Mouse (Mus musculus) frontal cortex, postnatal 10 days (tissue): Measurements from ENCODE around the gene Med12l.
A peak's percentile ranks its signal among the peaks of the same experiment; 100 is the strongest.
"Not testable (repeated sequence)": the region's sequence is repeated elsewhere in the genome, so short reads cannot be mapped to it uniquely, and the experiment has no call there.

Experiments
- DNase-seq, 2 experiments: peaks; one replicate each; pipeline ENCODE4 v3.0.0; 2022; ENCODE audit warnings: low spot score in 2 of 2, mixed read lengths in 1 of 2

Gene Med12l

DNA sequence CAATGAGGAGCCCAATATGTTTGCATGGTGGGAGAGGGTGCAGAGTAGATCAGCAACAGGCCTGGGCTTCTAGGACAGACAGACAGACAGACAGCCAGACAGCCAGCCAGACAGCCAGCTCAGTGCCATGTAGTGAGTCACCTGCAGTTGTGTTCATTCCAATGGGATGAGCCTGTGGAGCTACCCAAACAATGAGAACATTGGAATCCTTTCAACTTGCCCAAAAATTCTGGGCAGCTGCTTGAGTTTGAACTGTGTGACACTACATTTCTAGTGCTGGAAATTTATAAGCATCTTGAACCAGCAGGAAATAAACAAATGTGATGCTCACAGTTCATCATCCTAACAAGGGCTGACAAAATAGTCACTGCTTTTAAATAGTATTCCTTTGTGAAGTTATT, 134.0 kb downstream of the Med12l start:
- DNase-seq, result no peak

DNA sequence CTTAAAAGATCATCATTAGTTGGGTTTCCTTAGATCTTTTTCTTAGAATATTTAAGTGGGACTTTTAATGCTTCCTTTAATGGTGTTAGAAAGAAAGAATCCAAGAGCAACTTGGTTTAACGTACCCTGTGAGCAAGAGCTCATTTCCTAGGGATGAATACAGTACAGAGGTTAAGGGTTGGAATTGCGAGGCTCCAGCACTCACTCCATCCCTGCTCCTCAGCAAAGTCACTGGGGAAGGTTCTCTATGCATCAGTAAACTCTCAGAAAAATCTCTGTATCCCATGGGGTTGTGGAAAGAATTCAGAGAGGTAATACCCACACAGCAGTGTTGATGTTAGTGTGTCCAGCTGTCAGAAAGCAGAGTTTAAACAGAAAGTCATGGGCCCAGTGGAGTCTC, 134.5 kb downstream of the Med12l start:
- no peak for DNase-seq

DNA sequence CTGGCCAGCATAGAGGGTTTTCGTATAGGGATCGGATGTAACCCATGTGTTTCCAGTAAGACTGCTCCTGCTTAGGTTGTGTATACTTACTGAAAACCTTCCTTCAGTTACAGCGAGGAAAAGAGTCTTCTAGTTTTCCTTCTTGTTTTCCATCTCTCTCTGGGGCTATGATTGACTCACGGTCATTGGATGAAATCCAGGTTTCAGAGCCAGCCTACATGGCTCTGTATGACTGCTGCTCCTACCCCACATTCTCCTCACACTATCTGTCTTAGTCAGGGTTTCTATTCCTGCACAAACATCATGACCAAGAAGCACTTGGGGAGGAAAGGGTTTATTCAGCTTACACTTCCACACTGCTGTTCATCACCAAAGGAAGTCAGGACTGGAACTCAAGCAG, 135.3 kb downstream of the Med12l start:
- DNase-seq, result not testable (repeated sequence)

DNA sequence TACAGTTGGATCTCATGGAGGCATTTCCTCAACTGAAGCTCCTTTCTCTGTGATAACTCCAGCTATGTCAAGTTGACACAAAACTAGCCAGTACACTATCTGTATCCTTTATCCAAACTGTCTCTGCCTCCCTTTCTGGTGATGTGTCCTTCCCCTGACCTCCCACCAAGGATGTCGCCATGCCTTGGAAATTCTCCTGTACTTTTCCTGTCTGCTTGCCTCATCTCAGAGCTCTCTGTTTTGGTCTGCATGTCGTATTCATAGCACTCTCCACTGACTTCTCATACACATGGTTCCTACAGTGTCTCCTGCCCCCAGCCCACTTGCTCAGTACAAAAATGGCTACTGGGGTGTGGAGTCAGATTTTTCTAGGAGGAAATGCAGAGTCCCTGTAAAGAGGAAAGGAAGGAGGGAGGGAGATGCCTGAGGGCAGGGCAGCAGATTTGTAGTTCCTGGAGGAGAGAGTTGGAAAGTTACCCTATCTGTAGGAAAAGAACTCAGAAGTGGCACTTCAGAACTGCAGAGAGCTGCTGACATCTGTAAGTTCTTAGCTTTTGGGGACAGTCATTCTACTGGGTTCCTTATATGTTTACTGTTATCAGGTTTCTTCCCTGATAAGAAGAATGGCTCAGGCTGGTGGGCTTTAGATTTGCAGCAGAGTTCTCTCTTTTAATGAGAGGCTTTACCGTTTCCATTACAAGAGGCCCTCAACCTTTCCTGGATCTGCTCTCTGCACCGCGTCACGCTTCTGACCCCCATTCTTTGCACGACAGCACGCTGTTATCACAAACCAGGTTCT, 136.1 kb downstream of the Med12l start:
- no peak for DNase-seq

DNA sequence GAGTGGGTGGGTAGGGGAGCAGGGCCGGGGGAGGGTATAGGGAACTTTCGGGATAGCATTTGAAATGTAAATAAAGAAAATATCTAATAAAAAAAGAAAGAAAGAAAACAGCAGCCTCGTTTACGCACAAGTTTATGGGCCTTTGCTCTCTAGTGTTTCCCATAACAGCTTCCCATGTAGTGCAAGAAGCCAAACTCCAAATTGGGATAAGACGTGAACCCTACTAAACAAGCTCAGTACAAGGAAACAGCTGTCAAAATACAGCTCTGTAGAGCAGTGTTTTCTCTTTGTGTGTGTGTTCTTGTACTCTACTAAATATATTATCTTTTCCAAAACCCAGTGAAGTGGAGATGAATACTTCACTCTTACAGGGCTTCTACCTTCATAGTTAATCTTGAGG, 139.6 kb downstream of the Med12l start:
- no peak for DNase-seq

DNA sequence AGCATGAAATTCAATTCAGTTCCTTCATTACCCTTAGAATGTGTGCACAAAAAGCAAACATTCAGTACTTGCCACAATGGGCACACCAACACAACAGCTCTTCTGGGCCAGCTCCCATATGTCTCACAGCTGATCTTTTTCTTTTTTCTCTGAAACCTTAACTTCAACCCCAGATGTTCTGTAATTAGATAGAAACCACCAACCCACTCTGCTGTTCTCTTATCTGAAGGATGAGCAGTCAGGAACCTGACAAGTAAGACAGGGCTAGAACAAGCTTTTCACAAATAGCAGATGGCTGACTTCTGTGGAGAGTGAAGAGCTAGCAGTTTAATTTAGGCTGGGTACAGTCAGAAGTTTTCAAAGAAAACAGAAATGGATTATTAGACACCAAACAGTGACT, 144.0 kb downstream of the Med12l start:
- no peak for DNase-seq

DNA sequence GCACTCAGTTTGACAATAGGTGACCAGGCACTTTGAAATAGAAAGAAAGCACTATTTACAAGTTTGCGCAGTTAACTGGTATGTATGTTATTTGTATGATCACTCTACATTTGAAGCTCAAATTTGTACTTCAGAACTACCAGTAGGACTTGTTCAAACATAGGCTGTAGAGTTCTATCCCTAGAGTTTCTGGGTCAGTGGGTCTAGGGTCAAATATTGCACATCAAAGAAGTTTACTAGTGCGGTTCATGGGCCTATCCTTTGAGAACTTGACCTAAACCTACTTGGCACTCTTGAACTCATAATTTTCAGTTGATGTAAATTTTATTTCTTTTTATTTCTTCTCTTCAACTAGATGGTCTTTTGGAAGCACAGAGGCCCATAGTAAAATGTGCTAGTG, 145.0 kb downstream of the Med12l start:
- DNase-seq, result no peak

DNA sequence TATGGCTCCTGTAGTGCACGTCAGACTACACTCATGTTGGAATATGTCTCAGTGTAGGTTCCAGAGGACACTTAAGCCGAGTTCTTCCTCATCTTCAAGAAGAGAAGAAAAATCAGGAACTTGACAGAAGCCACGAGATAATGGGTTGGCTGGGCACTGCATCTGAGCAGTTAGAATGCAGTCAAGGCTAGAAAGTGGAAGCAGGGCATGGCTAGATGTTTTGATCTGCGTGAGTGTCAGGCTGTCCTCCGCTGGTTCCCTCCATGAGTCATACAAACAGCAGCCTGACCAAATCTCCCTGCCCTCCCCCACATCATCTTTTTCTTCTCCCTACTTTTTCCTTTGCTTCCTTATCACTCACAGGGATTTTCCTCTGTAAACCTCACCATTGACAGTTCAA, 147.8 kb downstream of the Med12l start, which contains the start of gene P2ry14:
Gene P2ry14 (minus strand): TSS at position 195 of the 400 bp plus-strand sequence.
- DNase-seq, result no peak

DNA sequence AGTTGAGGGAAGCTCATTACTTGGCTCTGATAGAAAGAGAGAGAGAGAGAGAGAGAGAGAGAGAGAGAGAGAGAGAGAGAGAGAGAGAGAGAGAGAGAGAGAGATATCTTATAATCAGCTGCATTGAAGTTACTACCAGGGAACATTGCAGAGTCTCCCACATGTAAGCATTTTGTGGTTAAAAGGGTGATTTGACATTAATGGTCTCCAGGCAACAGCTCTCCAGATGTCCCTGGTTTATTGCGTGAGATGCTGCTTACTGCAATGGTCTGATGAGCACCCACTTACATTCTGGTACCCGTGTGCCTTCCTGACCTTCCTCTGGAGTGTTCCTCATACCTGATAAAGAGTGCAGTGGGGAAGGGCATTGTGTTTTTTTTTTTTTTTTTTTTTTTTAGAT, 149.3 kb downstream of the Med12l start:
- DNase-seq, result no peak

DNA sequence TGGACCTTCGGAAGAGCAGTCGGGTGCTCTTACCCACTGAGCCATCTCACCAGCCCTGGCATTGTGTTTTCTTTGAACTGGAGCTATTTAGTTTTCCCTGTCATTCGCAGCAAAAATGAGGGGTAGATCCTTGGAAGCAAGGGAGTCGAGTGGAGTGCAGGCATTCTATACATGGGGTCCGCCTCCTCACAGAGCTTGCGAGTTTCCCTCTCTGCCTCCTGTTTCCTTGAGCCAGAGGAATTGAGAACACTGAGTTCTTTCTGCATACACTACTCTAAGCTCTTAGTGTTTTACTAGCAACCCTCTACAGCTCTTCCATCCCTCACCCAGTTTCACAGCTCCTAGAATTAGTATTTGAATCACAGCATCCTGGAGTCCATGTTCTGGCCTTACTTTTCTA, 149.8 kb downstream of the Med12l start:
- DNase-seq, result no peak

DNA sequence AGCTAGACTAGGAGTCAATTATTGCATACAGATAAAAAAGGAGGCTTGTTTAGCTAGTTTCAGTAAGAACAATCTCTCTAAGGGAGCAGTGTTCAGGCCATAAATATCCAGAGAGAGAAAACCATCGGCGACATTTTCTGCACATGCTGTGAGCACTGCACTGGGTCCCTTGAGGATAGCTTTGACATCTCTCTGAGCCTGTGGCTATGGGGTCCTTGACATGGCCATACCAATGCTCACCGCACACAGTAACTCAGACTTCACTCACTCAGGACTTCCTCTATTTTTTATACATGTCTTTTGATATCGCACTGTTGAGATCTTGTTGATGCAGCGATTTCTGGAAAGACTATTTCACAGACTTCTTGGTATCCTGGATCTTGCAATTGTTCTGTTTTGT, 151.4 kb downstream of the Med12l start:
- DNase-seq, result no peak

DNA sequence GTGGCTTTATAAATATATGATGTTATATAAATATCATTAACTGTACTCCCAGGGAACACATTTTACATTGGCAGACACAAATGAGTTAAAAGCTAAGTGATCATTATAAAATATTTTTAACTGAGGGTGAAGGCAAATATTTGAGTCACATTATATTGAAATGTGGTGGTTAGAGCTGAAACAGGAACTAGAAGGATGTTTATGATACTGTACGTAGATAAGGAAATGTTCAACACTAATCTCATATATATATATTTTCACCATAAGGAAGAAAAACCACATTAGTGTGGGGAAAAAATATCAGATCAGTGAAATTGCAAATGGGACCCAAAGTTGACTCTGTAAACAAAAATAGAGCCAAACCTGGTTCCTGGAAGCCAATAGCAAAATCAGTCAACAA, 154.8 kb downstream of the Med12l start:
- no peak for DNase-seq

DNA sequence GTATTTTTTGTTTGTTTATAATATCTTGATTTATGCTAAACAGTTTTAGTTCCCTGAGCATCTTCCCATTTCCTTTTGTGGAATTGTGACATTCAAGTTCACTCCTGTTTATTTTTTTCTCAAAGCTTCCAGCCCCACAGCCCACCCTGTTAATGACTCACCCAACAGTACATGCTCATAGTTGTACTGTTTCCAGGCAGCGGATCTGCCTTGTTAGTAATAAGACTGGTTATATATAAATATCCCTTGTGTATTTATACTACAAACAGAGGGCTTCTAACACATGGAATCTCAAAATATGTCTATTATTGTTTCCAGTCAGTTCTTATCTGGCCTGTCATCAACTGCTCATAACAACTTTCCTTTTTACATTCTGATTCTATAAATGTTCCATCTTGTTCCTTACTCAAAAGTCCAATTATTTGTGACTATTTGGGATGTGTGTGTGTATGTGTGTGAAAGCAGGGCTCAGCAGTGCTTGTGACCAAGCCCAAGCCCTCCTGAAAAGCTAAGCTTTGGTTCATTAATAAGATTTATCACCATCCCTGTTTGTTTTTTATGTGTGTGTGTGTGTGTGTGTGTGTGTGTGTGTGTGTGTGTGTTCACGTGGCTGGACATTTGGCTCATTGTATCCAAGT, 161.9 kb downstream of the Med12l start:
- no peak for DNase-seq

DNA sequence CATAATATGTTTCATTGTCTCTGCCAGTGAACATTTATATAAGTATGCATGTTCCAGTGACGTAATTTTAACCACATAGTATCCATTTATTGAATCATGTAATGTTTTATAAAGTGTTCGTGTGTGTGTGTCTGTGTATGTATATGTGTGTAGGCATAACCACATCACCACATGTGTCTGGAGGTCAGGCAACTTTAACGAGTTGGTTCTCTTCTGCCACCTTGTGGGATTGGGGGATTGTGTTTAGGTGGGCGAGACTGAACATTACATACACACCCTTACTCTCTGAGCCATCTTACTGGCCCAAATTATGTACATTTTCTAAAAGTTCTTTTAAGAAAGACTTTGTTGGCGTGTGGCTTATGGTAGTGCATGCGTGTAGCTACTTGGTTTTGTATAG, 162.9 kb downstream of the Med12l start:
- no peak for DNase-seq

DNA sequence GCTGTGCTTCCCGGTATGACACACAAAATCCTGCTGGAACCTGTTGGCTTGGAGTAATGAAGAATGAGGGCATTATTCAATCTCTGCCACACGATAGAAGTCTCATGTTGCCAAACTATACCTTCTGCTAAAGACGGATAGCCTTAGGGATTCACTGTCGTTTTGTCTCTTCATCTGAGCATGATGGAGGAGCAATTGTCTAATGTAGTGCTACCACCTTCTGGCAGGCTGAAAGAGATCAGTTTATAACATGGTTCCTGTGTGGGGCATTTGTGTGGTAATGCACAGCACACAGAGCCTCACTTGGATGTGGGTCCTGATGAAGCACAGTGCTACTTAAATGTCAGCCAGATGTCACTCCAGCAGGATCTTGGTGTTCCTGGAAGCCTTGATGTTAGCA, 163.6 kb downstream of the Med12l start:
- no peak for DNase-seq

DNA sequence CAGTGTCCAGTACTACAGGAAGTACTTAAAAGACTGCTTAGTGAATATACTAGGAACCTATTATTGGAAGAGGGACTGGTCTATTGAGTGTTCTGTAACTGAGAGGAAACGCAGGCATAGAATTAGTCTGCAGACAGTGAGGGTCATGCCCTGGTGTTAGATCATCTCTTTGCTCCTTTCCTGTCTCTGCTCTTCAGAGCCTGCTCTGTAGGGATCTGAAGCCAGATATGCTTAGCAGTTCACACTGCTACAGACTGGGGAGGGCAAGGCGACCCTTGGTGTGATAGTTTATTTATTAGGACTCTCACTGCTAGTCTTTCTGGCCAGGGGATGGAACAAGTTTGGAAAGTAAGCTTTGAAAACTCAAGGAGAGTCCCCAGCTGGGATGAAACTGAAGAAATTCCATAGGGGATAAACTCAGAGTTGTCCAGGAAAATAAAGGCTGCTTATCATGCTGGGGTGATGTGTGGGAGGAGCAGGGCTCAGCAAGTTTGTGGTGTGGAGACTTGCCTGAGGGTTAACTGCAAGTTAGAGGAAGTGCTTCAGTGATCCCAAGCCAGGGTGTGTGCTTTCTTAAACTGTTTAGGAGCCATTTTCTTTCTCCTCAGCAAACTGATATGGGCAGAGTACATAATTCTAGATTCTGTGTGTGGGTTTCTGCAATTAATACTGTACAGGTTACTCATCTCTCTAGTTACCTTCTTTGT, 164.4 kb downstream of the Med12l start:
- DNase-seq, result no peak

DNA sequence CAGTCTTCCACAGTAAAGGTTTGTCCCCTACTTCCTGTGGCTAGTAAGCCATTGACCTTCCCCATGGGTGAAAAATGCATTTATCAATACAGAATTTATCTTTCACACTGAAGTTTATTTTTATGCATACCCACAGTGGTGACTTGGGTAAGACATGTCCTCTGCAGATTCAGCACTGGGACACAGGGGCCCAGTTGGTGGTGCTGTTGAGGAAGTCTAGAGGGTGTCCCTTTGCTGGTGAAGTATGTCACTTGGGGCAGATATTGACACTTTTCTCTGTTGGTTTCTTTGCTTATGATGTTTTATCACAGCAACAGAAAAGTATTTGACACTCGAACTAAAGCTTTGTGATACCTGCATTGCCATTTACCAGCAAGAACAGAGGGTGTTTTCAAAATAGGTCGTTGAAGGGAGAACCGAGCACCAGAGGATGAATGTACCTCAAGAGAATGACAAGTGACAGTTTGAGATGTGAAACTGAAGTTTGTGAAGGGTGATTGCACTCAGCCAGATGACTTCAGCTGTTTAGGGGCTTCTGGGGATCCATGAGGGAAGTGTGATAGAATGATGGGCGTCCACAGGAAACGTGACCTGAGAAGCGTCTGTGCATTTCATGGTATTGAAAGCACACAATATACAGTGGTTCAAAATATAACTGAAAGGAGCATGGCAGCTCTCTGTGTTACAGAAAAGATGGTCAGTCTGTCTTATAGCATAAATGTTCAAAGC, 169.0 kb downstream of the Med12l start:
- no peak for DNase-seq

DNA sequence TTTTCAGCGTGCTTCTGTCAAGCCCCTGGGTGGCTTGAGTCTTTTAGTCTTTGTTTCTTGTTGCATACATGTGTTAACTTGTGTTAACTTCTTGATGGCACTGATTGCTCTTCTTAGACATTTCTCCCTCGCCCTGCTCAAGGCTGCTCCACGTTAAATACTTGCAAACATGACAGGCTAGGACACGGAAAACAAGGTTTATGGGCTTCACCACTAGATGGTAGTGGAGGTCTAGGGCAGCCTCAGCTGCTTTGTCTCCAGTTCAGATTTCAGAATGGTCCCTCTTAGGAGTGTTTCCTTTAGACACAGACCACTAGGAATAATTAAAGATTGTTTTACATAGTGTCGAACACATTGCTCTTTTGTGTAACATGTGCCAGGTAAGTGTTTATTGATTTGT, 169.6 kb downstream of the Med12l start:
- peak; percentile 21 to 40 for DNase-seq

DNA sequence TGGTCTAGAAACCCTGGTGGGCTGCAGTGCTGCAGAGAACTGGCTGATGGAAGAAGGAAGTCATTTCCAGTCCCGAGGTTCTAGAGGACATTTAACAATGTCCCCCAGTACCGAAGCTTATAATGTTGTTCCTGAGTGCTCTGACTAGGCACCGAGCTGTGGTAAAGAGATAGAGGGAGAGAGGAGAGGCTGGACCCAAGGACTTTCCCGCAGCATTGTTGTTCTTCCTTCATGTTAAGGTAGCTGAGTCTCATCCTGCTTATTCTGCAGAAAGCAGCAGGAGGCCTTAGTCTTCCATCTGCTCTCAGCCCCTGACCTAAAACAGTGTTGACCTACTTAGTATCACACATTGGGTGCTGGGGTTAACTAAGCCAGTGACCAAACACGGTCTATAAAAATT, 171.2 kb downstream of the Med12l start:
- DNase-seq, result no peak

DNA sequence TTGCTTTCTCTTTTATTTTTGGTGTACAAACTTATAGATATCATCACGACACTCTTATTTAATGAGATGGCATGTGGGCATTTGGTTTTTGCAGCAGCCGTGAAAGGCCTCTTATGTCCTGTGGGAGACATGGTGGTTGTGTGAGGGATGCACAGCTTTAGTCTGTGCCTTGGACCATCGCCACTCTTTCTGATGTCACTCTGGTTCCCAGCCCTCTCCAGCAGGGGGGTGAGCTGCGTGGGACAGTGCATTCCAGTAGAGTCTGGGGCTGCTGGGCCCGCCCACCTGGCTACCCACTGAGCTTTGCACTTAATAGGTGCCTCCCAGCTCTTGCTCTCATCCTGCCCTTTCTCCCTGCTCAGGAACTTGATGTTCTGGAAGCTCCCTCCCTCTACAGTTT, 175.5 kb downstream of the Med12l start:
- no peak for DNase-seq

DNA sequence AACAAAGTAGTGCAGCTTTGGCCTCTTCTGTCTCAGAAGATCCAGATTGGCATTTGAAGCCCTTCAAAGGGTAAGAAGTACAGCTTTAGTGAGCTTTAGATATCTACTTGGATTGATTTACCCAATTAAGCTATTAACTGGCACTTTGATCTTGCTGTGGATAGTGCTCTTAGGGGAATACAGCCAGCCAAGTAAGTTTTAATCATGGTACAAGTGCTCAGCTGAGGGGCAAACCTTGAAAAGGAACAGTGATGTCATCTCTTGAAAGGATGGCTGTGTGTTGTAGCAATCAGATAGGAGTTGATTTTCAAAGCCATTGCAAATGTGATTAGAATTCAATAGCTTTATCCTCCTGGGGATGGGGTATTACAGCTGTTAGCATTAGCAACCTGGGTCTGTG, 176.5 kb downstream of the Med12l start:
- no peak for DNase-seq

DNA sequence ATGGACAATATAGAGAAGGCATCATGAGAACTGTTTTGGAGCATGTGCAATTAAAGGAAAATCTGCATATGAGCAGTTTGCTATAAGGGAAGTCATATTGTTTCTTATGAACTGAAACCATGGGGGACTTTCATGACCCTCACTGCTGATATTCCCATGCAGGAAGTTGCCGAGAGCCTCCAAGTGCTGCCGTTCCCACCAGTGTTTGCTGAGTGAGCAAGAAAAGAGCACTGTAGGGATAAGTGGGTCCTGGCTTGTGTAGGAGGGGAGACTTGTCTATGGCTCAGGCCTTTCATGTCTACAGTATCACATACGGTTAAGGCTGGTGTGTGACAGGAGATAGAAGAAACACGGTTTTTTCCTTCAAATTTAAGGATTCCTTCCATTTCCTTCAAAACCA, 180.0 kb downstream of the Med12l start:
- DNase-seq, result no peak
